Mouse (Mus musculus) MEL (cell line): ENCODE data around the gene Ceacam15.
"Not testable (repeated sequence)": the region's sequence is repeated elsewhere in the genome, so short reads cannot be mapped to it uniquely, and the experiment has no call there.

Source experiments
- CTCF ChIP-seq, 3 experiments: IDR thresholded peaks in 2 of 3; conservative IDR thresholded peaks in 1 of 3; 2 replicates each; pipeline ENCODE4 v1.5.1; 2011 to 2012; ENCODE audit warnings: low read length in 3 of 3, low read depth in 2 of 3, mild to moderate bottlenecking in 2 of 3, improper control_type of control experiment in 1 of 3, inconsistent platforms in 1 of 3, mixed read lengths in 1 of 3, moderate library complexity in 1 of 3; ENCODE audit not compliant: control insufficient read depth in 1 of 3, insufficient read depth in 1 of 3, poor library complexity in 1 of 3, severe bottlenecking in 1 of 3
- EP300 ChIP-seq, 2 experiments: IDR thresholded peaks; 2 replicates each; pipeline ENCODE4 v1.6.1; 2011; ENCODE audit warnings: improper control_type of control experiment in 2 of 2, low read length in 2 of 2, low read depth in 1 of 2, mild to moderate bottlenecking in 1 of 2
- GATA1 ChIP-seq: IDR thresholded peaks from 2 replicates; pipeline ENCODE4 v1.6.1; 2011; ENCODE audit warnings: low read depth, low read length, improper control_type of control experiment
- JUND ChIP-seq: IDR thresholded peaks from 2 replicates; pipeline ENCODE4 v1.6.1; 2011; ENCODE audit warnings: low read depth, mild to moderate bottlenecking, improper control_type of control experiment, low read length
- MAX ChIP-seq: IDR thresholded peaks from 2 replicates; pipeline ENCODE4 v1.6.1; 2011; ENCODE audit warnings: low read length, improper control_type of control experiment
- NELFE ChIP-seq: IDR thresholded peaks from 2 replicates; pipeline ENCODE4 v1.6.1; 2011; ENCODE audit warnings: low read depth, low read length, improper control_type of control experiment
- POLR2A ChIP-seq, 2 experiments: IDR thresholded peaks; 2 replicates each; pipeline ENCODE4 v1.6.1; 2011 to 2012; ENCODE audit warnings: low read length in 2 of 2, mild to moderate bottlenecking in 2 of 2, control low read depth in 1 of 2, improper control_type of control experiment in 1 of 2, low read depth in 1 of 2, moderate library complexity in 1 of 2; ENCODE audit not compliant: control insufficient read depth in 1 of 2, insufficient read depth in 1 of 2, poor library complexity in 1 of 2

- not testable (repeated sequence) for TF ChIP-seq POLR2A (IDR thresholded peaks at IDR 0.05; ENCODE audit: control insufficient read depth in 1 of 2, insufficient read depth in 1 of 2, low read depth in 1 of 2, low read length in 2 of 2, poor library complexity in 1 of 2); JUND; EP300 (IDR thresholded peaks at IDR 0.05; ENCODE audit: low read depth in 1 of 2, low read length in 2 of 2); CTCF (IDR thresholded peaks at IDR 0.05 in 2 of 3, conservative IDR thresholded peaks at IDR 0.05 in 1 of 3; ENCODE audit: control insufficient read depth in 1 of 3, insufficient read depth in 1 of 3, low read depth in 2 of 3, low read length in 3 of 3, poor library complexity in 1 of 3, severe bottlenecking in 1 of 3); NELFE; GATA1; MAX
Observed at GRCm38 (mm10) chr7:16668331-16668930, 7.1 kb downstream of the Ceacam15 start.
